In genomic region chr13:9094186-9094980, GRCm38 (mm10) we compare ENCODE assay signal across 8 mouse cellular contexts. TPM values are rescaled to one million over a fixed set of nuclear protein-coding genes. Genes with fewer than 3 reads are reported as not detected.
DNase-seq lines count a peak whose midpoint lies in the region; ATAC-seq and TF ChIP-seq lines count a peak whose summit lies in the region.

No protein-coding gene starts in this region.

- peak overlapping the region; percentile 82 for H3K4me2 ChIP-seq in embryonic facial prominence, embryonic 12.5 days (replicated peaks)
- H3K4me2 ChIP-seq in heart, embryonic 13.5 days: peak overlapping the region; percentile 75
- H3K4me2 ChIP-seq in kidney, embryonic 15.5 days: peak overlapping the region; percentile 66
- H3K4me2 ChIP-seq in lung, embryonic 16.5 days (ENCODE audit: low read depth, low read length): peak overlapping the region; percentile 75

- ATAC-seq in CD4-positive, CD25-positive, alpha-beta regulatory T cell, adult 4 months: peak; percentile 11
- peak; percentile 58 for ATAC-seq in embryonic facial prominence, embryonic 12.5 days (ENCODE audit: insufficient number of reproducible peaks, insufficient read depth, low FRiP score, low TSS enrichment)
- ATAC-seq in heart, embryonic 13.5 days (ENCODE audit: extremely low read depth, insufficient number of reproducible peaks, low FRiP score, low TSS enrichment): peak; percentile 61
- peak; percentile 77 for ATAC-seq in kidney, embryonic 15.5 days (replicated peaks; ENCODE audit: low FRiP score)
- ATAC-seq in lung, embryonic 16.5 days (ENCODE audit: low read depth): peak; percentile 64

- peak overlapping the region; percentile 94 for H3K27ac ChIP-seq in embryonic facial prominence, embryonic 12.5 days
- H3K27ac ChIP-seq in heart, embryonic 13.5 days (replicated peaks): peak overlapping the region; percentile 97
- peak overlapping the region; percentile 96 for H3K27ac ChIP-seq in kidney, embryonic 15.5 days
- peak overlapping the region; percentile 96 for H3K27ac ChIP-seq in lung, embryonic 16.5 days (ENCODE audit: low read length)
- H3K27ac ChIP-seq in olfactory bulb, adult 2 months (ENCODE audit: insufficient read depth, low read depth, low read length): no peak overlapping the region

- H3K4me1 ChIP-seq in embryonic facial prominence, embryonic 12.5 days: peaks cover 21% of the 10 kb centered on the region; the same call in 1 of the 2 replicates
- peaks cover 40% of the 10 kb centered on the region for H3K4me1 ChIP-seq in heart, embryonic 13.5 days
- peaks cover 30% of the 10 kb centered on the region for H3K4me1 ChIP-seq in kidney, embryonic 15.5 days
- H3K4me1 ChIP-seq in lung, embryonic 16.5 days (replicated peaks; ENCODE audit: control insufficient read depth, insufficient read depth, low read length): peaks cover 16% of the 10 kb centered on the region
- H3K4me1 ChIP-seq in olfactory bulb, adult 2 months (ENCODE audit: control insufficient read depth, insufficient read depth, low read length): no peaks in the 10 kb centered on the region

- no peaks in the 10 kb centered on the region for H3K36me3 ChIP-seq in embryonic facial prominence, embryonic 12.5 days
- H3K36me3 ChIP-seq in heart, embryonic 13.5 days: no peaks in the 10 kb centered on the region
- H3K36me3 ChIP-seq in kidney, embryonic 15.5 days: no peaks in the 10 kb centered on the region
- H3K36me3 ChIP-seq in lung, embryonic 16.5 days (ENCODE audit: control insufficient read depth, insufficient read depth, low read length): no peaks in the 10 kb centered on the region; the same call in 1 of the 2 replicates

- under 1% methylated on average over 39 of the region's 63 CpGs for WGBS in embryonic facial prominence, embryonic 12.5 days
- WGBS in heart, embryonic 13.5 days: under 1% methylated on average over 62 of the region's 63 CpGs
- 0% methylated on average over 60 of the region's 63 CpGs for WGBS in kidney, embryonic 15.5 days
- WGBS in lung, embryonic 16.5 days: under 1% methylated on average over 46 of the region's 63 CpGs
- WGBS in olfactory bulb, adult 2 months: 2% methylated on average over 63 of the region's 63 CpGs

- H3K9ac ChIP-seq in embryonic facial prominence, embryonic 12.5 days: peak overlapping the region; percentile 97
- H3K9ac ChIP-seq in heart, embryonic 13.5 days: peak overlapping the region; percentile 98
- H3K9ac ChIP-seq in kidney, embryonic 15.5 days: peak overlapping the region; percentile 93
- H3K9ac ChIP-seq in lung, embryonic 16.5 days (ENCODE audit: low read length): peak overlapping the region; percentile 96

- no peaks in the 10 kb centered on the region for H3K9me3 ChIP-seq in embryonic facial prominence, embryonic 12.5 days
- no peaks in the 10 kb centered on the region for H3K9me3 ChIP-seq in heart, embryonic 13.5 days
- H3K9me3 ChIP-seq in kidney, embryonic 15.5 days (replicated peaks): no peaks in the 10 kb centered on the region
- no peaks in the 10 kb centered on the region for H3K9me3 ChIP-seq in lung, embryonic 16.5 days (ENCODE audit: control insufficient read depth, low read length)

- TF ChIP-seq POLR2A in olfactory bulb, adult 2 months (IDR thresholded peaks at IDR 0.05; ENCODE audit: insufficient read depth, low read depth, low read length): 0 out of 2 replicates have a peak, but pooled peaks have one; percentile 5

- H3K27me3 ChIP-seq in embryonic facial prominence, embryonic 12.5 days: no peaks in the 10 kb centered on the region
- H3K27me3 ChIP-seq in heart, embryonic 13.5 days (replicated peaks): no peaks in the 10 kb centered on the region
- H3K27me3 ChIP-seq in kidney, embryonic 15.5 days: no peaks in the 10 kb centered on the region
- no peaks in the 10 kb centered on the region for H3K27me3 ChIP-seq in lung, embryonic 16.5 days (ENCODE audit: control insufficient read depth, insufficient read depth, low read depth, low read length)

- peak; percentile 64 for DNase-seq in R1 (ENCODE audit: low read depth, low spot score)
- DNase-seq in adipocyte (ENCODE audit: low spot score): no peak

- peak overlapping the region; percentile 100 for H3K4me3 ChIP-seq in embryonic facial prominence, embryonic 12.5 days
- H3K4me3 ChIP-seq in heart, embryonic 13.5 days: peak overlapping the region; percentile 99
- H3K4me3 ChIP-seq in kidney, embryonic 15.5 days (replicated peaks): peak overlapping the region; percentile 99
- peak overlapping the region; percentile 97 for H3K4me3 ChIP-seq in lung, embryonic 16.5 days (ENCODE audit: low read length)
- peak overlapping the region; percentile 81 for H3K4me3 ChIP-seq in olfactory bulb, adult 2 months (ENCODE audit: insufficient read depth, low read depth, low read length)

- no peak for TF ChIP-seq CTCF in olfactory bulb, adult 2 months (IDR thresholded peaks at IDR 0.05; ENCODE audit: insufficient read depth, low read depth, low read length)

RNA-seq across cellular contexts. Expression of gene Larp4b, which starts 0.7 kb away (rescaled TPM):
- polyA plus RNA-seq in CD4-positive, CD25-positive, alpha-beta regulatory T cell, adult 4 months (2017; shearing (Covaris generic)): 10 to 100 TPM; 23.7 to 32.8 TPM
- 31.7 and 33.6 TPM in 2 replicates for polyA plus RNA-seq in embryonic facial prominence, embryonic 12.5 days (2016; fragmentation: Nextera tagmentation; extraction: Ambion mirVana)
- 23.1 and 23.3 TPM in 2 replicates for polyA plus RNA-seq in heart, embryonic 13.5 days (2015; fragmentation: Nextera tagmentation; extraction: Ambion mirVana)
- 34.5 and 35.2 TPM in 2 replicates for polyA plus RNA-seq in kidney, embryonic 15.5 days (2015; fragmentation: Nextera tagmentation; extraction: Ambion mirVana)
- polyA plus RNA-seq in lung, embryonic 16.5 days (2015; fragmentation: Nextera tagmentation; extraction: Ambion mirVana): 31.6 and 31.9 TPM in 2 replicates
- not detected in 2 replicates for polyA plus RNA-seq in olfactory bulb, adult 2 months (2012; ENCODE audit: insufficient read depth, insufficient read length, low replicate concordance, missing spikeins)

Comparison
In these comparisons a context has a peak if more than half of its experiments do, and no peak if none do; other contexts are left out.
1. ATAC-seq: peak in every context shown above with its lines; median percentile 77 in kidney, embryonic 15.5 days; 64 in lung, embryonic 16.5 days; 61 in heart, embryonic 13.5 days; 58 in embryonic facial prominence, embryonic 12.5 days; 11 in CD4-positive, CD25-positive, alpha-beta regulatory T cell, adult 4 months.